Mouse (Mus musculus) ES-Bruce4 (cell line): ENCODE results near the gene Capn11.

ENCODE experiments used
- CTCF ChIP-seq: IDR thresholded peaks from one replicate; pipeline ENCODE4 v1.8.1; 2011; ENCODE audit warnings: low read depth, low read length
- POLR2A ChIP-seq: IDR thresholded peaks from one replicate; pipeline ENCODE4 v1.8.1; 2011; ENCODE audit warnings: low read length; ENCODE audit not compliant: insufficient read depth

- TF ChIP-seq POLR2A (no peak), CTCF (no peak)
Observed at GRCm38 (mm10) chr17:45616679-45617078, 42.4 kb downstream of the Capn11 start.
